Mouse (Mus musculus) adrenal gland, postnatal 36 days (tissue): ENCODE results near the gene Asrgl1. TPM values are rescaled to one million over a fixed set of nuclear protein-coding genes. Genes with fewer than 3 reads are reported as not detected.
"Not testable (repeated sequence)": the region's sequence is repeated elsewhere in the genome, so short reads cannot be mapped to it uniquely, and the experiment has no call there.

Experiments used
- DNase-seq, 2 experiments: peaks; one replicate each; pipeline ENCODE4 v3.0.0; 2021; ENCODE audit warnings: mixed read lengths in 1 of 2
- long read RNA-seq, 2 experiments: library from polyadenylated mRNA; stranded (forward); transcript quantifications; one replicate each; pipeline ENCODE4 v2.0.0; 2021; ENCODE audit warnings: borderline sequencing depth in 2 of 2
- total RNA-seq, 2 experiments: library from RNA; stranded (reverse); gene quantifications; 2 replicates each; pipeline ENCODE4 v1.2.3; 2021

The Asrgl1 gene
- total RNA-seq = 10 to 100 TPM; 10.7 to 11.7 TPM
- long read RNA-seq, experiment 1, full-length matches to known transcripts = 25 of 32 reads
- long read RNA-seq, experiment 1, partial matches to known transcripts = 5 of 32 reads
- long read RNA-seq, experiment 1, other reads (novel, unspliced or antisense) = 2 of 32 reads
- long read RNA-seq, experiment 2, full-length matches to known transcripts = 3 of 4 reads
- long read RNA-seq, experiment 2, partial matches to known transcripts = 1 of 4 reads
- long read RNA-seq, experiment 2, other reads (novel, unspliced or antisense) = 0 of 4 reads

DNA sequence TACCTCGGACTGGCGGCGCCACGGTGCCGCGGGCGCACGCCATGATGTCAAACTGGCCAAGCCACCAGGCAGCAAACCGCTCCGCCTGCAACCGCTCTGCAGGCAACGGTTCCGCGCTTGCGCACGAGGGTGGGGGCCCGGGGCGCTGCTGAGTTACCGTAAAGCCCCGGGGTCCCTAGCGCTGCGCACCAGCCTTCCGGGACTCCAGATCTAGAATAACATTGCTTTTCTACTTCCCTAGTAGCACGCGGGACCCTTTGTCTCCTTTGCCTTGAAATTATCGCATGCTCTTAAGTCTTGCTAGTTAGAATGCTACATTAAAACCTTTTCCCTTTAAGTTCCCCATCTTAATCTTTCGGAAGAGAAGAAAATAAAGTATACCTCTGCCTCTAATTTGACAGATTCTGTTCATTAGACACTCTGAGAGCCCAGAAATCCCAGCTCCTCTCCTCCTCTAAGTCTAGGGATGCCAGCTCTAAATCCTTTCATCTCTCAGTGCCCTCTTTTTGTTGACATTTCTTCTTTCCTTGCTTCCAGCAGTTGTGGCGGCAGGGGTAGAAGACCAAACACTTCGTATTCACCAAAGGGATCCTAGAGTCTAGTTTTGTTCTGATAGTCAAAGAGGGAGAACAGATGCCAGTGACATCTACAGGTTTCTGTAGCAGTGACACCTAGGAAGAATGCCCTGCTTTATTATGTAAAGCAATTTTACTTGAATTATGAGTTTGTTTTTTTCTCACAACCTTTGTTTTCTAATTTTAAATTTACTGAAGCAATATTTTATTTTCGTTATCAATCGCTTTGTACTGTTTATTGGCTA, at the start of gene Asrgl1:
Gene Asrgl1, minus strand, starts transcription at position 125 of the 820 bp plus-strand sequence.
- DNase-seq = peak; percentile 93 to 96

DNA sequence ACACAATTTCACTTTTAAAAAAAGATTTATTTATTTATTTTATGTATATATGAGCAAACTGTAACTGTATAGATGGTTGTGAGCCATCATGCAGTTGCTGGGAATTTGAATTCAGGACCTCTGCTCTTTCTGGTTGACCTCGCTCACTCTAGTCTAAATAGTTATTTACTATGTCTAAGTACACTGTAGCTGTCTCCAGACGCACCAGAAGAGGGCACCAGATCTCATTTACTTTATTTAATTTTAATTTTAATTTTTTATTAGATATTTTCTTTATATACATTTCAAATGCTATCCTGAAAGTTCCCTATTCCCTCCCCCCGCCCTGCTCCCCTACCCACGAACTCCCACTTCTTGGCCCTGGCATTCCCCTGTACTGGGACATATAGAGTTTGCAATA, 10.8 kb upstream of the Asrgl1 start:
- no peak for DNase-seq

DNA sequence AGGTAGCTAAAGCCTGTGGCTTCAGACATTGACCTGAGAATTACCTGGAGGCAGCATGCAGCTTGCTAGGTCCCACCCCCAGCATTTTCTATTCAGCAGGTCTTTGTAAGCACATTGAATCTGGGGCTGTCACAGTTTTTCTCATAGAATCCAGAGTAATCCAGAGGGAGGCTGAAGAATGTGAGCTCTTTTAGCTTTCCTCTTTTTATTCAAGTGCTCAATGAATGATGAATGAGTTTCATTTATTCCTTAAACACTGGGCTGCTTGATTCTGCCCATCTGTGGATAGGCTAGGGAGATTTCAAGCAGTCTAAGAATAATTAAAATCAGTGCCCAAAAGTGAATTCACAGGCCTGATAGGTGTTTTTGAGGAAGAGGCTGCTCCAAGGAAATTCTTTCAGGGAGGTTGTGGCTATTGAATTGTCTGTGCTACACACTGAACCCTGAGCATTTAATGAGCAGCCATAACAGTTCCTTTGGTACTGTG, 8.2 kb upstream of the Asrgl1 start:
- DNase-seq = no peak

DNA sequence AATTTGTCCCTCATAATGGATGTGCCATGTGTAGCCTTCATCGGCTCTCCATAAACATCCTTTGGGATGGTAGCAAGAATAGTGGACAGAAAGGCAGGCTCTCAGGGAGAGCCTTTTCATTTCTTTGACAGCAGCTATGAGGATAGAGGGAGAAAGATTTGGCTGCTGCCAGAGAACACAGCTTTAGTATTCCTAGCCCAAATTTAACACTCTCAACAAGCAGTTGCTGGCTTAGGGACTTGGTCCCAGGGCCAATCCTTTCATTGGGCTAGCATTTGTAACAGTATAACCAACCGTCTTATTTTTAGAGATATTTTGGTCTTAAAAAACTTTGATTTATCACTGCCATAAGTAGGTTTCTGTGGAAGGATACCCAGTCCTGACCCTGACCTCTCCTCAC, 7.8 kb upstream of the Asrgl1 start:
- DNase-seq = no peak

DNA sequence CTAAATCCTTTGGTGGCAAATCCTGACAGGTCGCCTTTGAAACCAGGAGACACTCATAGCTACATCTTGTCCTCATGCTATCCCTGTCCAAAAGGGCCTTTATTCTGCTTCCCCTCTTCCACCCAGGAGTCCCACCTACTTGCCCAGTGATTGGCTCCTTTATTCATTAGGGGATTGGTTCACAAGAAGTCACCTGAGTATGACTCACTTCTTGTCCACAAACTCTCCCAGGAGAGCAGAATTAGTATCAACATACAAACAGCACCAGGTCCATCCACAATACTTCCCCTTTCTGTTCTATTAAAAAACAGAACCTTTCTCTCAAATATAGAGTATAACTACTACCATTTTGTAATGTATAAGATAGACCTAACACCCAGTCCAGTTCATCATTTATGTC, 4.9 kb upstream of the Asrgl1 start:
- DNase-seq = not testable (repeated sequence)

DNA sequence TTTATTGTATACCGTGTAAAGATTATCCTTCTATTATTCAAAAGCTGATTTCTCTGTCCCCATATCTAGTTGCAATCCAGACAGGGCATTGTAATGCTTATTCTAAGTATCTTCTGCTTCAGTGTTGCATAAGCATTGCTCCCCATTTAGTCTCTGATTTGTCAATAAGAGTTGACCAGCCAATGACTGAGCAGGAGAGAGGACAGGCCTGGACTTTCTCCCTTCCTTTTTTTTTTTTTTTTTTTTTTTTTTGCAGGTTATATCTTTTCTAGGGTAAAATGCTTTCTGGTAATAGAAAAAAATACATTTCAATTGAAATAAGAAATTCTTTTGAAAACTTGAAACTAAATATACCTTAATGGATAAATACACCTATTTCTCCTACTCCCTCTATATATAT, 1.7 kb upstream of the Asrgl1 start:
- DNase-seq = no peak

DNA sequence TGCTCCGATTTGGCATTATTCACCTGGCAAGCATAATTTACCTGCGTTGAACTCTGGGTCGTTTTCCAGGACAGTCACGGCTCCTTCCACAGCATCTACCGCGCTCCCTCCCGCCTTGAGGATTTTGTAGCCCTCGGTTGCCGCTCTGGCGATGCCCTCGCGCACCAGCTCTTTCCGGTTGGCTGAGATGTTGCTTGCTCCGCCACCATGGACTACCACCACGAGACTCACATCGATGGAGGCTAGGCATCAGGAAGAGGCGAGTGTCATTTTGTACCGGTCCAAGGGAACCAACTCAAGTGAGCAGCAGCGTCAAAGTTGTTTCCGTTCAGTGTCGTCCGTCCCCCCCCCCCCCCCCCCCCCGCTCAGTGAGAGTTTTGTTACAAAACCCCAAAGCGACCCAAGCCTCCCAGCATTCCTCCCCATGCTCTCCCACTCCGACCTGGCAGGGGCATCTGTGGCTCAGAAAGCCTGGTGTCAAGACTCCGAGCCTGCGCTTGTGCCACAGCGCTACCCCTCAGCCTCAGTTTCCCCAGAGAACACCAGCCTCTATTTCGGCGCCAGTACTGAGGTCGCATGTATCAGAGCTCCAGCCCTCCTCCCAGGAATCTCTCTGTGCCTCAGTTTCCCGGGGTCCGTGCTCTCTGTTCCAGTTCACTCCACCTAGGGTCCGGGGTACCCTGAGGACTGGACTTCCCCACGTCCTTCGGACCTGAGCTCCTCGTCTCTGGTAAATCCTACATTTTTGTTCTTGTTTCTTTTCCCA, 507 bp downstream of the Asrgl1 start:
- DNase-seq = peak; percentile 25 to 33

DNA sequence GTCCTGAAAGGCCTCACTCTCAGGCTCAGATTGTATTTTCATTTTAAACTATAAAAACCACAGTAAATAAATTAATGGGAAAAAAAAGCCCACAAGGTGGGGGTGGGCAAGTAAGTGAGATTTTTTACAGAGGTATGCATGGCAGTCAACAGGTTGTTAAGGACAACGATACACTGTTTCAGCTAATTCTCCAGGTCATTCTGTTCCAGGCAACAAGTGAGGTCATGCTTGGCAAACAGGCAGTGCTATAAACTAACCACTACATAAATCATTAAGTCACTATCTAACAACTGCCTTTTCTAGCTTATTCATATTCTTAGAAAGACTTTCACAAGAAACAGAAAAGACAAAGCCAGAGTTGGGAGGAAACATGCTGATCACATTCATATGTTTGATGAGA, 5.4 kb downstream of the Asrgl1 start:
- peak; percentile 42 to 56 for DNase-seq

DNA sequence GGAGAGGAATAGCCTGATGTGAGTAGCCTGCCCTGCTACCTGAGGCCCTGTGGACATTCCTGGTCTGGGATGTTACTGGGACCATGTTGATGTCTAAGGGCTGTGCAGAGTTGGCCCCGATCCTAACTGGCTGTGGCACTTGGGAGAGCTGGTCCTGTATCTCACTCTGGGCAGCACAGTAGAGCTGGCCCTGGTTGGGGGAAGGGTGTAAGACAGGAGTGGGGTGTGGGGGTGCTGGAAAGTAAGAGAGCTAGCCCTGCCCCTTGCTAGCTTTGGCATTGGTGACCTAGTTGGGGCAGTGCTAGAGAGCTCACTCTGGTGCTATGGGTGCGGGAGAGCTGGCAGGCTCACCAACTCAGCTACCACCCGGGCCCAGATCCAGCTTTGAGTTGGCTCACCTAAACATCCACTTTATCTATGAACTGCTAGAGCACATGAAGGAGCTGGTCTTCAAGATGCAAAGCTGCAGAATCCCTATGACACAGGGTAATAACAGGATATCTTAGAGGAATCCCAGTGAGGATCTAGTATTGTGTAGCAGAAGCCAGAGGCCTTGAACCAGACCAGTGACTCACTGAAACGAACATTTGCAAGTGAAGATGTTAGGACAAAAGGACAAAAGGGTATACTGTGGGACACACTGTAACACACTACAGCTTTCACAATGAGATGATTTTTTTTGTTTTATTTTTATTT, 6.8 kb downstream of the Asrgl1 start:
- DNase-seq = peak; percentile 22 to 37

DNA sequence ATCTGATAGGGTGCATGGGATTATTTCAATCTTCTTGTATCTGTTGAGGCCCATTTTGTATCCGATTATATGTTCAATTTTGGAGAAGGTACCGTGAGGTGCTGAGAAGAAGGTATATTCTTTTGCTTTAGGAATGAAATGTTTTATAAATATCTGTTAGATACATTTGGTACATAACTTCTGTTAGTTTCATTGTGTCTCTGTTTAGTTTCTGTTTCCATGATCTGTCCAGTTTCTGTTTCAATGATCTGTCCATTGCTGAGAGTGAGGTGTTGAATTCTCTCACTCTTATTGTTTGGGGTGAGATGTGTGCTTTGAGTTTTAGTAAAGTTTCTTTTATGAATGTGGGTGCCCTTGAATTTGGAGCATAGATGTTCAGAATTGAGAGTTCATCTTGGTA, 11.4 kb downstream of the Asrgl1 start:
- not testable (repeated sequence) for DNase-seq

DNA sequence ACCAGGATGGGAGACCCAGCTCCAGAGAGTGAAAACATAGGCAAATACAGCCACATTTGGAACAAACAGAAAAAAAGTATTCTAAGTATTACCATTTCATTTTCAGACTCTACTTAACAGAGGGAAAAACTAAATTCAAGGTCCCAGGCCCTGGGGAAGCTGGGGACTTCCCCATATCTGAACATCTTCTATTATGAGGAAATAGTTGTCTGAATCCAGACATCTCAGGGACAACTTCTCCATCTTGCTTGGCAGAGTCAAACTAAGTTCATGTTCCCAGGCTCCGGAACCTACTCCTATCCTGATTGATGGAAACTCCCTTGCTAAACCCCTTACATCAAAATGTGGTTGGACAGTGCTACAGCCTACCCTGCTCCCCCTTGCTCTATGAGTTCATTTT, 13.0 kb downstream of the Asrgl1 start:
- DNase-seq = no peak

DNA sequence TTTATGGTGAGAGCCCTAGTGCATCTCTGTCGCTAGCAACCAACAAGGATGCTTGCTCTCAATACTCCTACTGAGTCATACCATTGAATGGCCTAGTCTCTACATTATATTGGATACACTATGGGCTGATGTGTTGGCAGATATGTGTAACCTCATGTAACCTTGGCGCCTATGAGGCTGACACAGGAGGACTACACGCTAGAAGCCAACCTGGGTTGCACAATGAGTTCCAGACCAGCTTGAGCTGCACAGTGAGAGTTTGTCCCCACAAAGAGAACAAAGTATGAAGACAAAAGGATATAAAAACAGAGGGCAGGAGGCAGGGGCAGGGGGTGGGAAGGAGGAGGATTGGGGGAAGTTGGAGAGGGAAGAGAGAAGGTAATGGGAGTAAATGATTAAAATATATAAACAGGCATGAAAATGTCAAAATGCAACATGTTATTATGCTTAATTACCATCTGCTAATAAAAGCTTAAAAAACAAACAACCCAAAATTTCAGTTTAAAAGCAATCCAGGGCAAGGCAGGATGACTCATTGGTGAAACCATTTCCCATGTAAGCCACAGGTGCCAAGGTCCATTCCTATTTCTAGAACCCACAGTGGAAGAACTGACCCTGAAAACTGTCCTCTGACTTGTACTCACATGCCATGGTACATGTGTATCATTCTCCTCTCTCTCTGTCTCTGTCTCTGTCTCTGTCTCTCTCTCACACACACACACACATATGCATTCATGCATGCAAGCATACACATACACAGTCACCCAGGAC, 15.6 kb downstream of the Asrgl1 start:
- peak in 1 of 2 experiments; percentile 18 for DNase-seq

DNA sequence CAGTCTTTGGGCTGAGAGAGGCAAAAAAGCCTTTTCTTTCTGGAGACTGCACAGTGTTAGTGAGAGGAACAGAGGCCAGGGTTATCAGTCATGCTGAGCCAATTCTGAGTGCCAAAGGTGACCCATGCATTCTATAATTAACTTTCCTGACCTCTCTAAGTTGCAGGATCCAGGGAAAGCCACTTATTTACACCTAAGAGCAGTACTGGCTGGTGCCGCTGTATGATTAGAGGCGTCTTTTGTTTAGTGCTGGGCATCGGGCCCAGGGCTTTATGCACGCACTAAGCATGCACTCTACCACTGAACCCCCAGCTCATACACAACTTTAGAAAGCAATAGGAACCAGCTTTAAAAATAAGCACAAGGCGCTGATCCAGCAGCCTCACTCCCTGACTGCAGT, 18.2 kb downstream of the Asrgl1 start:
- no peak for DNase-seq

DNA sequence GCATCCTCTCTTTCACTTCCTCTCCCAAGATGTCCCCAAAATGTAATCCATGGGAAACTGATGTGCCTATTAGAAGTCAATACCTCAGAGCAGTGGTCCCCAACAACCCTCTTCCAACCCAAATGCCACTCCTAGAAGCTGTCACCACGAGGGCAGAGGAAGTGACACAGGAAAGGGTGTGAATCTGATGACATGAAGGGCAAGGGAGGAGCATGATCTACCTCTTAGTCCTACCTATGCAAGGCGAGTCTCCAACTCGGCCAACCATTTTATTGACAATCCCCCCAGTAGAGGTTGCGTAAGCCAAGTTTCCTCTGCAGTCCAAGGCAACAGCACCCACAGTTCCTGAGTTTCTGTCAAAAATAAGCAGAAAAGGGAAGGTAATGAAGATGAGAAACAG, 19.2 kb downstream of the Asrgl1 start:
- no peak for DNase-seq

DNA sequence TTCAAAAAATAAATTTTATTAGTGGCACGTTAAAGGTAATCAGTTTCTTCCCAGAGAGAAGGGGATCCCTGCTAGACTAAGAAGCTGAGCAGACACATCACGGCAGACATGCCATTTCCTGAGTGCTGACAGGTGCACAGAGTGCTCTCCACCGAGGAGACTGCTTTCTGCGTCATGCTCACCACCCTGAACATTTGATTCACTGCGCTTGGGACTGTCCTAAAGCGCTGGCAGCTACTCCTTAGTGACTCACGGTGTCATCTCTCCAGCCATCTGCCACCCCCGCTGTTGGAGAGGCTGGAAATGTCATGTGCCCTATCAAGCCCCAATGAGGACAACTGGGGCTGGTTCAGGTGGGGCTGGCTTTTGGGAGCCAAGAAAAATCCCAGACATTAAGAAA, 23.4 kb downstream of the Asrgl1 start:
- DNase-seq = peak; percentile 67 to 74

DNA sequence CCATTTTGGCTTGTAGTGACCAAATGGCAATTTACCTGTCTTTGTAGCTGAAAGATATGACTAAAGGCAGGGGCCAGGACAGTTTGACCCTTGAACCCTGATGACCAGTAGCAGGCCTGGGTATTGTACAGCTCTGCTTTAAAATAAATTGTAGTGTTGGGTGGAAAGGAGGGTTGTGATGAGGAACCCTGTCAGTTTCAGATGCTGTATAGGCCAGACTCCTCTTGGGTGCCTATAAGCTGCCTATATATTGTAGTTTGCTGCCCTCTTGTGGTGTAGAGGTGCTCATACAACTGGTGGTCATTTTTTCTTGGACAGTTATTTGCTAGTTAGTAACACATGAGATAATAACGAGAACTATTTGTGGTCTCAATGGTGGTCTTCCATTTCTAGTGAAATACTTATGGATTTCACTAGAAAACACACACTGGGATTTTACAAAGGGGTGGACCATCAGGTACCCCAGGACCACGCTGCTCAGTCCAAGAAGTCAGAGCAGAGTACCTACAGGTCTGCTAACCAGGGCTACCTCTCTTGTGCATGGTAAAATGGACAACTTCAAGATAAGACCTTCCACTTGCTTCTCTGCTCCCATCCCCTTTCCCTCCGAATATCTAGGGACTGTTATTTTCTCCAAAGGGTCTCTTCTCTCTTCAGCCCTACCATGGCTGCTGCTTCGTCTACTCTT, 25.1 kb downstream of the Asrgl1 start:
- peak in 1 of 2 experiments; percentile 65 for DNase-seq

DNA sequence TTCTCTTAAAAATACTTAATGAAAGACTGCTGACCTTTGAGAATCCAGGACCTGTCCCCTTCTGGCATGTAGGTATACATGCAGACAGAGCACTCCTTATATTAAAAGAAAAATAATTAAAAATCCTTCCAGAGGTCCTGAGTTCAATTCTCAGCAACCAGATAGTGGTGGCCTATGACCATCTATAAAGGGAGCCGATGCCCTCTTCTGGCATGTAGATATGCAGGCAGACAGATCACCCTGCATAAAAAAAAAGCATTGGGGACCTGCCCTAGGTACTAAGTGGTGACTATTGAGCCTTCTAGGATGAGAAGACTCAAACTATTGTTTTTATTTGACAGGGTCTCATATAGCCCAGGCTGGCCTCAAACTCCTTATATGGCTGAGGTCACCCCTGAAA, 26.9 kb downstream of the Asrgl1 start:
- no peak for DNase-seq

DNA sequence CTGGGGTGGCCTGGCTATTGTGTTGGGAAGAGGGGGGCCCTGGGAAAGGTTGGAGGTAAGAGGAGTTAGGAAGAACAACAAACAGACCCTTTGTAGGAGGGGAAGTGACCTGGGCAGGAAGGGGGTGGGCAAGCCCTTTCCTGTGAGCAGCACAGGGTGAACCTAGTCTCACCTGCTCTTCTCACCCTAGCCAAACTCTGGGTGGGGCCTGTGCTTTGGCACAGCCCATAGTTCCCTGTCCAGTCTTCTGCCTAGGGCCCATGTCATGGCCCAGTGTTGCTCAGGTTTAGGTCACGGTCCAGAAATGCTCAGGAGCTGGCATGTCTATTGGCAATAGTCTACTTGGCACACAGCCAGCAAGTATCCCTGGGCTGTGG, 28.1 kb downstream of the Asrgl1 start:
- DNase-seq = no peak

DNA sequence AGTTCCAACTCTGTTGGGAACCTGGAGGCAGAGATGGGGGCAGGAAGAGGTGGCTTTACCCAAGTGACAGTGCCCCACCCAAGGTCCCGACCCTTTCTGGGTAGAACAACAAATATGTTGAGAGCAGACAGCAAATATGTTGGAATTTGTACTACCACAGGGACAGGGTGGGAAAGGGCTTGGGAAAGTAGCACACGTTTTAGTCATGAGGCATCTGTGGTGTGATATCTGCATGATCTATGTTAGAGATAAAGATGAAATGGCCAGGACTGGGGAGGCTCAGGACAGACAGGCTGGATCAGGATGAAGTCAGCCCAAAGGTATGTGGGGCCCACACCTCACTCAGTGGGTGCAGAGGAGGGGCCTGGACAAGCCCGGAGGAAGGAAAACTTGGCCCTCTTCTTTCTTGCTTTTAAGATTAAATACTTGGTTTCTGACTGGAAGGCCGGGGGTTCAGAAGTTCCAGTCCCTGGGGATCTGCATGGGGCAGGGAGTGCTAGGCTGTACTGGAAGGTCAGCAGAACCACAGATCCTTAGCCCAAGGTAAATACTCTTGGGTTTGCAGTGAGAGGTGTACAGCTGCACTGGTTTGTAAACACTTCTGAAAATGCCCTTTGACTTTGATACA, 28.6 kb downstream of the Asrgl1 start:
- peak in 1 of 2 experiments; percentile 50 for DNase-seq

DNA sequence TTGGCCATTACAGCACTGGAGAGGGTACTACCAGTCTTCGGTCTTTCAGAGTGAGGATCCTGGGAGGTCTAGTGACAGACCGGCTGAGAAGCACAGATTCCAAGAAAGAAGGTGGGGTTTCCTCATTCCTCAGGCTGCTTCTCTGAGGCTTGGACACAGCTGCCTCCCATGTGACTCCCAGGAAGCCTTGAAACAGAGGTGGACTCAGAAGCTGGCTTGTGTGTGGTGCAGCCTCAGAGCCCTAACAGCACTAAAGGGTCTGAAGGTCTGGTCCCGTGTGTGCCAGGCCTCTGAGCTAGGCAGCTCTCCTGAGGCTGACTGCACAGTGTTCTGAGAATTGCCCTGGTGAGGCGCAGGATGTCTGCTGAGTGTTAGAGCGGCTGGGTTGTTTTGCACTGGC, 29.3 kb downstream of the Asrgl1 start:
- DNase-seq = no peak
